Mouse (Mus musculus): ENCODE measurements around the gene Cad. TPM values are rescaled to one million over a fixed set of nuclear protein-coding genes. Genes with fewer than 3 reads are reported as not detected.

The Cad gene
- total and polyA plus RNA-seq, 3 experiments = 43.1 to 123 (median 106) TPM

DNA sequence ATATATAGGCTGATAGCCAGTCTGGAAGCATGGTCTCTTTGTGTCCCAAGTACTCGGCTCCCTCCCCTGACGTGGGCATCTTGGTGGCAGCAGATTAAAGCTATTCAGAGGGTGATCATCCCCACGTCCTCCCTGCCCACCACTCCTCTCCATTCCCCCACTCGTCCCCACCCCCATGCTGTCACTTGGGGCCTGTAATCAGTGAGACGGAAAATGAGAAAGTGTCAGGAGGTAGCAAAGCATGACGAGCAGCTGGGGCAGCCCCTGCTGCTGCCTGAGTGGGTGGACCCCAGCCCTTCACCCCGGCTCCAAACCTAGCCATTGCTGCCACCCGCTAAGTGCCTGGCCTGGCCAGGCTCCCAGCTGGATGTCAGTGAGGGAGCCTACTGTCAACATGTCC, 29.4 kb downstream of the Cad start (continued):
- peak; percentile 52; the same call in 1 of the 2 replicates for TF ChIP-seq MAZ (IDR thresholded peaks at IDR 0.05; ENCODE audit: low read depth, low read length)
- TF ChIP-seq ELF1 (IDR thresholded peaks at IDR 0.05; ENCODE audit: low read depth, low read length) = no peak

DNA sequence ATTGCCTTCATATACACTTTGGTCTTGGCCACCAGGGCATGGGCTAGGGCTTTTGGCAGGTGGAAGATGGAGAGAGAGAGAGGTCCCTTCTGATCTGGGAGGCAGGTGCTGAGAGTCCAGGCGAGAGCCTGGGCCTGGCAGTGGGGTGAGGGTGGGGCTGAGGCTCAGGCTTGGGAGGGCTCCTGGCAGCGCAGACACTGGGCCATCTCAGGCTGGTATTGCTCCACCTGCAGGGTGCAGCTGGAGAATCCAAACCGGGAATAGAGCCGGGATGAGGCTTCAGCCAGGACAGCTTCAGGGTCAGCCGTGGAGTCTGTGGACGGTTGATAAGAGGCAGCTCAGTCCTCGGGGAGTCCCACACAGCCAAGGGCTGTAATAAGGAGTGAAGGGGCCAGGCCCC, 32.0 kb downstream of the Cad start:
- Histone ChIP-seq H3K27ac (ENCODE audit: insufficient read depth, low read depth) (no peak overlapping the region), H3K4me1 (ENCODE audit: control insufficient read depth in 1 of 2, insufficient read depth in 2 of 2) (peaks cover 13 to 36% of the 10 kb centered on the region in 2 experiments), H3K4me2 (ENCODE audit: insufficient read depth, low read depth, poor library complexity, severe bottlenecking) (no peak overlapping the region), H3K9ac (ENCODE audit: insufficient read depth, low read depth) (no peak overlapping the region), H3K9me3 (replicated peaks; ENCODE audit: low read length) (no peaks in the 10 kb centered on the region), H3K4me3 (replicated peaks in 1 of 3; ENCODE audit: low read depth in 2 of 3, low read length in 2 of 3, poor library complexity in 1 of 3) (no peak overlapping the region), H3K27me3 (replicated peaks) (peaks cover 56% of the 10 kb centered on the region), H3K79me2 (replicated peaks; ENCODE audit: control insufficient read depth, extremely low read depth, insufficient read depth, poor library complexity, severe bottlenecking) (no peaks in the 10 kb centered on the region), H3K36me3 (replicated peaks in 1 of 2; ENCODE audit: control insufficient read depth in 1 of 2, insufficient read depth in 1 of 2, low read length in 1 of 2) (no peaks in the 10 kb centered on the region)
- in situ Hi-C loops (cut with MboI; ENCODE audit: low pct_ligation_motif_present, low pct_unique_long_range_greater_than_20kb, low sequenced_read_pairs) = loop anchor here (5.0 kb wide), 1 partner anchor 46 kb away; no protein-coding TSS in a partner anchor
- TF ChIP-seq POLR2AphosphoS2 (IDR thresholded peaks at IDR 0.05; ENCODE audit: low read depth, low read length) = no peak
- TF ChIP-seq BHLHE40 (IDR thresholded peaks at IDR 0.05; ENCODE audit: low read depth, low read length) = no peak
- no peak for TF ChIP-seq ZC3H11A (IDR thresholded peaks at IDR 0.05; ENCODE audit: low read depth, low read length)
- no peak for TF ChIP-seq SIN3A (IDR thresholded peaks at IDR 0.05; ENCODE audit: low read length)
- no peak for TF ChIP-seq CHD1 (IDR thresholded peaks at IDR 0.05; ENCODE audit: low read depth, low read length)
- TF ChIP-seq MEF2A (IDR thresholded peaks at IDR 0.05; ENCODE audit: borderline replicate concordance, low read depth, low read length) = no peak
- TF ChIP-seq JUND (conservative IDR thresholded peaks at IDR 0.05; ENCODE audit: low read depth, low read length) = no peak
- TF ChIP-seq MXI1 (IDR thresholded peaks at IDR 0.05; ENCODE audit: low read depth, low read length) = no peak
- TF ChIP-seq CTCF (conservative IDR thresholded peaks at IDR 0.05 in 1 of 2, IDR thresholded peaks at IDR 0.05 in 1 of 2; ENCODE audit: low read depth in 2 of 2, low read length in 2 of 2) = no peak
- DNase-seq (ENCODE audit: extremely low read depth) = no peak
- dilution Hi-C loops (cut with MboI; ENCODE audit: extremely low pct_ligation_motif_present, extremely low pct_unique_long_range_greater_than_20kb, low sequenced_read_pairs) = no loop called here

DNA sequence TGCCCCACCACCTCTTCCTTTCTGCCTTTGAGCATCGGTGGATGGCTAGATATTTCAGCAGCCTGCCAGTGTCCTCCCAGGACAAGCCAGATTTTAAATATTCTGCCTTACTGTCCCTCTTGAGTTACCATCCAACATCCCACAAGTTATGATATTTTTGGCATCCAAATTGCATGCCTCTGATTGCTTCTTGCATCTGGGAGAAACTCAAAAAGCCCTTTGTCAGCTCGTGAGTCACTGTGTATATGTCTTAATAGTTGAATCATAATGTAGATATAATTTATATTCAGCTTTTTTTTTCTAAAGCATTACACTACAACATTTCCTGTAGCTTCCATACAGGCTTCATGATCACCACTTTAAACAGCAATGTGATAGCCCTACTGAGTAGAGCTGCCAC, 32.6 kb downstream of the Cad start:
- dilution Hi-C loops (cut with MboI; ENCODE audit: extremely low pct_ligation_motif_present, extremely low pct_unique_long_range_greater_than_20kb, low sequenced_read_pairs) = no loop called here
- Histone ChIP-seq H3K4me1 (ENCODE audit: control insufficient read depth in 1 of 2, insufficient read depth in 2 of 2) (peaks cover 13 to 34% of the 10 kb centered on the region in 2 experiments), H3K27ac (ENCODE audit: insufficient read depth, low read depth) (no peak overlapping the region), H3K4me3 (replicated peaks in 1 of 3; ENCODE audit: low read depth in 2 of 3, low read length in 2 of 3, poor library complexity in 1 of 3) (no peak overlapping the region), H3K9me3 (replicated peaks; ENCODE audit: low read length) (no peaks in the 10 kb centered on the region), H3K79me2 (replicated peaks; ENCODE audit: control insufficient read depth, extremely low read depth, insufficient read depth, poor library complexity, severe bottlenecking) (no peaks in the 10 kb centered on the region), H3K36me3 (replicated peaks in 1 of 2; ENCODE audit: control insufficient read depth in 1 of 2, insufficient read depth in 1 of 2, low read length in 1 of 2) (no peaks in the 10 kb centered on the region), H3K27me3 (replicated peaks) (peaks cover 61% of the 10 kb centered on the region), H3K9ac (ENCODE audit: insufficient read depth, low read depth) (no peak overlapping the region), H3K4me2 (ENCODE audit: insufficient read depth, low read depth, poor library complexity, severe bottlenecking) (no peak overlapping the region)
- TF ChIP-seq USF1 (IDR thresholded peaks at IDR 0.05; ENCODE audit: low read depth, low read length) (no peak), POLR2AphosphoS2 (IDR thresholded peaks at IDR 0.05; ENCODE audit: low read depth, low read length) (no peak), SMC3 (IDR thresholded peaks at IDR 0.05; ENCODE audit: low read depth, low read length) (no peak), RCOR1 (conservative IDR thresholded peaks at IDR 0.05; ENCODE audit: low read depth, low read length) (no peak), MAX (IDR thresholded peaks at IDR 0.05; ENCODE audit: low read length) (no peak), MXI1 (IDR thresholded peaks at IDR 0.05; ENCODE audit: low read depth, low read length) (no peak), ZC3H11A (IDR thresholded peaks at IDR 0.05; ENCODE audit: low read depth, low read length) (no peak), ELF1 (IDR thresholded peaks at IDR 0.05; ENCODE audit: low read depth, low read length) (no peak), KAT2A (IDR thresholded peaks at IDR 0.05; ENCODE audit: insufficient replicate concordance, low read length) (no peak), GABPA (IDR thresholded peaks at IDR 0.05; ENCODE audit: insufficient replicate concordance, low read depth, low read length) (no peak), BHLHE40 (IDR thresholded peaks at IDR 0.05; ENCODE audit: low read depth, low read length) (no peak), NELFE (IDR thresholded peaks at IDR 0.05; ENCODE audit: low read depth, low read length) (no peak), CHD2 (IDR thresholded peaks at IDR 0.05; ENCODE audit: low read length) (no peak), TCF12 (IDR thresholded peaks at IDR 0.05; ENCODE audit: low read depth, low read length) (no peak), ZMIZ1 (IDR thresholded peaks at IDR 0.05; ENCODE audit: low read depth, low read length) (no peak), CTCF (conservative IDR thresholded peaks at IDR 0.05 in 1 of 2, IDR thresholded peaks at IDR 0.05 in 1 of 2; ENCODE audit: low read depth in 2 of 2, low read length in 2 of 2) (no peak), PAX5 (IDR thresholded peaks at IDR 0.05; ENCODE audit: low read length) (no peak), NRF1 (IDR thresholded peaks at IDR 0.05; ENCODE audit: low read depth, low read length) (no peak), ZKSCAN1 (IDR thresholded peaks at IDR 0.05; ENCODE audit: borderline replicate concordance, low read depth, low read length) (no peak), EP300 (IDR thresholded peaks at IDR 0.05; ENCODE audit: low read length) (no peak)
- in situ Hi-C loops (cut with MboI; ENCODE audit: low pct_ligation_motif_present, low pct_unique_long_range_greater_than_20kb, low sequenced_read_pairs) = loop anchor here (5.0 kb wide), 1 partner anchor 45 kb away; no protein-coding TSS in a partner anchor
- DNase-seq (ENCODE audit: extremely low read depth) = no peak

Data from CH12.LX (cell line).